Comparison of ENCODE assay signal across 9 mouse cellular contexts in the genomic region with DNA sequence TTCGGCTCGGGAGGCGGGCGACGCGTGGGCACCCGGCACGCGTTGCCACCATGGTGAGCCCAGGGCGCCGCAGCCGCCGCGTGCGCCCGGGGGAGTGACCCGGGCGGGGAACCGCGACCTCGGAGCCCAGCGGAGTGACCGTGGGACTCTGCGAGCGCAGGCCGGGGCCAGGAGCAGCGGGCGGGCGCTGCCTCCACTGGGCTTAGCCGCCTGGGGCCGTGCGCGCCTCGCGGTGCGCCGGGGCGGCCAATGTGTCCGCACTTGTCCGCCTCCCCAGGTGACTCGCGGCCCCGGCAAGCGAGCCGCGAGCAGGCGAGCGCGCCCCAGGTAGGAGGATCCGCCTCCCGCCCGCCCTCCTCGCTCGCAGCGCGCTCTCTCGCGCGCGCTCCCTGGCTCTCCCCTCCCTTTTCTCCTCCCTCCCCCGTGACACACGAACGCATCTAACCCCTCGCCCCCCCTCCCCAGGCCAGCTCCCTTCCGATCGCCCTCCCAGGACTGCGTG. TPM values are rescaled to one million over a fixed set of nuclear protein-coding genes. Genes with fewer than 3 reads are reported as not detected.
A peak's percentile ranks its signal among the peaks of the same experiment; 100 is the strongest.
DNase-seq lines count a peak whose midpoint lies in the region; ATAC-seq and TF ChIP-seq lines count a peak whose summit lies in the region.
"Had no signal": no experiment of that assay in that cellular context is flagged by ENCODE, and none has a peak within 500 bp of the region (broad histone marks: within the 10 kb centered on the region; RNA-seq: fewer than 3 reads in every experiment).

No protein-coding gene starts in this region.

- H3K9ac ChIP-seq in heart, embryonic 15.5 days: 0 out of 2 replicates have a peak overlapping the region, but pooled peaks have one; percentile 40
- peak overlapping the region; percentile 8; the same call in 1 of the 2 replicates for H3K9ac ChIP-seq in intestine, embryonic 16.5 days (ENCODE audit: low read depth, low read length)
- peak overlapping the region; percentile 50 for H3K9ac ChIP-seq in midbrain, embryonic 15.5 days

- peaks cover 41% of the 10 kb centered on the region for H3K4me1 ChIP-seq in heart, embryonic 15.5 days (replicated peaks)
- H3K4me1 ChIP-seq in cortical plate, adult 2 months (ENCODE audit: control insufficient read depth, insufficient read depth, low read length): peaks cover 3% of the 10 kb centered on the region; the same call in 1 of the 2 replicates
- H3K4me1 ChIP-seq in intestine, embryonic 16.5 days (ENCODE audit: control insufficient read depth, insufficient read depth, low read length): peaks cover 25% of the 10 kb centered on the region
- H3K4me1 ChIP-seq in midbrain, embryonic 15.5 days: peaks cover 50% of the 10 kb centered on the region
- H3K4me1 ChIP-seq in thymus, adult 2 months (replicated peaks; ENCODE audit: control insufficient read depth, insufficient read depth, low read length): no peaks in the 10 kb centered on the region

- peak overlapping the region; percentile 58 for H3K4me3 ChIP-seq in heart, embryonic 15.5 days
- H3K4me3 ChIP-seq in cortical plate, adult 2 months (ENCODE audit: insufficient read depth, low read length): peak overlapping the region; percentile 38
- H3K4me3 ChIP-seq in intestine, embryonic 16.5 days (ENCODE audit: low read length): peak overlapping the region; percentile 56
- H3K4me3 ChIP-seq in midbrain, embryonic 15.5 days: peak overlapping the region; percentile 62
- H3K4me3 ChIP-seq in thymus, adult 2 months (ENCODE audit: control insufficient read depth, insufficient read depth, low read length): no peak overlapping the region

- H3K36me3 ChIP-seq in heart, embryonic 15.5 days: no peaks in the 10 kb centered on the region
- H3K36me3 ChIP-seq in intestine, embryonic 16.5 days (ENCODE audit: control insufficient read depth, insufficient read depth, low read length): no peaks in the 10 kb centered on the region
- no peaks in the 10 kb centered on the region for H3K36me3 ChIP-seq in midbrain, embryonic 15.5 days (replicated peaks)
- no peaks in the 10 kb centered on the region for H3K36me3 ChIP-seq in thymus, adult 2 months (ENCODE audit: control insufficient read depth, insufficient read depth, low read length)

- no peaks in the 10 kb centered on the region for H3K9me3 ChIP-seq in heart, embryonic 15.5 days (replicated peaks)
- no peaks in the 10 kb centered on the region for H3K9me3 ChIP-seq in intestine, embryonic 16.5 days (ENCODE audit: control insufficient read depth, low read length)
- no peaks in the 10 kb centered on the region for H3K9me3 ChIP-seq in midbrain, embryonic 15.5 days

- TF ChIP-seq POLR2A in cortical plate, adult 2 months (IDR thresholded peaks at IDR 0.05; ENCODE audit: extremely low read depth, insufficient read depth, low read length): no peak
- no peak for TF ChIP-seq POLR2A in thymus, adult 2 months (IDR thresholded peaks at IDR 0.05; ENCODE audit: control insufficient read depth, extremely low read depth, insufficient read depth, low read length, poor library complexity)

- H3K27me3 ChIP-seq in heart, embryonic 15.5 days: peaks cover 99% of the 10 kb centered on the region
- peaks cover 75% of the 10 kb centered on the region for H3K27me3 ChIP-seq in intestine, embryonic 16.5 days (replicated peaks; ENCODE audit: control insufficient read depth, insufficient read depth, low read length)
- peaks cover 59% of the 10 kb centered on the region for H3K27me3 ChIP-seq in midbrain, embryonic 15.5 days (replicated peaks)
- H3K27me3 ChIP-seq in thymus, adult 2 months (ENCODE audit: control insufficient read depth, insufficient read depth, low read length): peaks cover 15% of the 10 kb centered on the region

- 1% methylated on average over 55 of the region's 67 CpGs for WGBS in heart, embryonic 15.5 days
- under 1% methylated on average over 57 of the region's 67 CpGs for WGBS in intestine, embryonic 16.5 days
- 0% methylated on average over 57 of the region's 67 CpGs for WGBS in midbrain, embryonic 15.5 days
- WGBS in thymus, adult 2 months: 3% methylated on average over 61 of the region's 67 CpGs

- no peak overlapping the region for H3K27ac ChIP-seq in heart, embryonic 15.5 days
- no peak overlapping the region for H3K27ac ChIP-seq in cortical plate, adult 2 months (ENCODE audit: insufficient read depth, low read length)
- H3K27ac ChIP-seq in intestine, embryonic 16.5 days (ENCODE audit: low read length): no peak overlapping the region
- H3K27ac ChIP-seq in midbrain, embryonic 15.5 days: peak overlapping the region; percentile 61
- H3K27ac ChIP-seq in thymus, adult 2 months (ENCODE audit: control insufficient read depth, insufficient read depth, low read length): no peak overlapping the region
- H3K27ac ChIP-seq: macrophage had no signal

- peak overlapping the region; percentile 94 for H3K4me2 ChIP-seq in heart, embryonic 15.5 days
- H3K4me2 ChIP-seq in intestine, embryonic 16.5 days (ENCODE audit: low read depth, low read length): peak overlapping the region; percentile 90
- H3K4me2 ChIP-seq in midbrain, embryonic 15.5 days: peak overlapping the region; percentile 100

- intact Hi-C loops in heart, postnatal 10 days (cut with DNase I): loop anchor here (5.0 kb wide), 2 partner anchors 194 to 429 kb away; no protein-coding TSS in a partner anchor
- intact Hi-C loops in gastrocnemius, postnatal 36 days (cut with DNase I): loop anchor here (2.0 to 10.0 kb wide), 2 partner anchors 317 to 437 kb away; no protein-coding TSS in a partner anchor

- TF ChIP-seq CTCF in cortical plate, adult 2 months (IDR thresholded peaks at IDR 0.05; ENCODE audit: extremely low read depth, insufficient read depth, low read length): no peak
- TF ChIP-seq CTCF in thymus, adult 2 months (IDR thresholded peaks at IDR 0.05; ENCODE audit: borderline replicate concordance, control insufficient read depth, extremely low read depth, insufficient read depth, low read length, poor library complexity): no peak

- ATAC-seq in heart, embryonic 15.5 days (replicated peaks; ENCODE audit: insufficient number of reproducible peaks, insufficient read depth, low FRiP score, low read depth): no peak
- no peak for ATAC-seq in intestine, embryonic 16.5 days
- no peak for ATAC-seq in midbrain, embryonic 15.5 days (replicated peaks)

- no peak for DNase-seq in heart, postnatal 10 days
- DNase-seq in thymus, adult 2 months: no peak
- no peak for DNase-seq in cerebellum, postnatal 25 days
- no peak for DNase-seq in gastrocnemius, postnatal 36 days

RNA-seq across cellular contexts. Expression of gene Wnt7b, which starts 0.7 kb away (rescaled TPM):
- polyA plus RNA-seq in heart, embryonic 15.5 days (2015; fragmentation: Nextera tagmentation; extraction: Ambion mirVana): 1.3 and 5.2 TPM in 2 replicates
- total RNA-seq in heart, postnatal 10 days (2021): under 1 TPM; 0.22 to 0.25 TPM
- polyA plus RNA-seq in cortical plate, adult 2 months (2012; rRNA removed): 21.7 and 22.7 TPM in 2 replicates
- polyA plus RNA-seq in intestine, embryonic 16.5 days (2015; fragmentation: Nextera tagmentation; extraction: Ambion mirVana): 0.66 and 0.71 TPM in 2 replicates
- 33.2 and 35.0 TPM in 2 replicates for polyA plus RNA-seq in midbrain, embryonic 15.5 days (2015; fragmentation: Nextera tagmentation; extraction: Ambion mirVana)
- polyA plus RNA-seq in thymus, adult 2 months (2012; rRNA removed): 3.4 and 3.8 TPM in 2 replicates
- total RNA-seq in gastrocnemius, postnatal 36 days (2021): not detected
- polyA plus RNA-seq: macrophage had no signal
